Mouse (Mus musculus): ENCODE data around the gene Mmp24.

Gene Mmp24

GRCm38 (mm10) chr2:155819392-155819448, 44.1 kb downstream of the Mmp24 start, which contains the start of gene BC029722:
Gene BC029722, minus strand, starts transcription at chr2:155819426.
- ChIA-PET POLR2A (interaction anchor here in 2 of 4 experiments (0.7 to 4.2 kb wide), 31 partner anchors 8 to 461 kb away, joined by 3 to 16 read pairs (median 4); partner anchors contain the start of genes Acss2 (in 1 of the 2), Cep250 (in 1 of the 2), Cpne1 (in 1 of the 2) and Fam83c (in 1 of the 2)), CTCF (interaction anchor here in 3 of 4 experiments (0.5 to 1.4 kb wide), 10 partner anchors 8 to 1233 kb away, joined by 3 to 6 read pairs (median 3); partner anchors contain the start of genes Acss2 (in 2 of the 3), Ggt7 (in 2 of the 3), 6430550D23Rik (in 1 of the 3) and Ergic3 (in 1 of the 3))

- POLR2A ChIA-PET = interaction anchor here in 2 of 4 experiments (0.6 to 4.2 kb wide), 34 partner anchors 8 to 460 kb away, joined by 3 to 16 read pairs (median 4); partner anchors contain the start of genes Cep250 (in 2 of the 2), Acss2 (in 1 of the 2), Cpne1 (in 1 of the 2) and Fam83c (in 1 of the 2)
- CTCF ChIA-PET = interaction anchor here (0.5 to 1.4 kb wide), 11 partner anchors 8 to 1233 kb away, joined by 3 to 6 read pairs (median 3); partner anchors contain the start of genes Acss2 (in 2 of the 4), Ggt7 (in 2 of the 4), 6430550D23Rik (in 1 of the 4) and Ergic3 (in 1 of the 4)
These were observed 44.5 kb downstream of the Mmp24 start for GRCm38 (mm10) chr2:155819449-155820251.

GRCm38 (mm10) chr2:155820779-155821178, 45.6 kb downstream of the Mmp24 start:
- ChIA-PET POLR2A (interaction anchor here in 2 of 4 experiments (0.5 to 4.2 kb wide), 5 partner anchors 10 to 210 kb away, joined by 3 to 16 read pairs (median 4); no protein-coding TSS in a partner anchor), CTCF (interaction anchor here in 1 of 4 experiments (1.0 kb wide), 1 partner anchor 13 kb away, joined by 3 read pairs; no protein-coding TSS in a partner anchor)

- ChIA-PET CTCF (no interaction called here), POLR2A (interaction anchor here in 1 of 4 experiments (0.7 to 1.3 kb wide), 4 partner anchors 10 to 251 kb away, joined by 3 to 4 read pairs (median 3); no protein-coding TSS in a partner anchor)
These were observed 48.6 kb downstream of the Mmp24 start for GRCm38 (mm10) chr2:155823722-155824121.

- ChIA-PET POLR2A (interaction anchor here (0.6 to 2.9 kb wide), 35 partner anchors 8 to 444 kb away, joined by 3 to 15 read pairs (median 4); partner anchors contain the start of genes Cep250 (in 2 of the 4), Cpne1 (in 1 of the 4), Fam83c (in 1 of the 4) and Gm15557 (in 1 of the 4)), CTCF (interaction anchor here in 3 of 4 experiments (0.5 to 1.9 kb wide), 6 partner anchors 13 to 391 kb away, joined by 3 to 8 read pairs (median 4); no protein-coding TSS in a partner anchor)
These were observed 50.9 kb downstream of the Mmp24 start for GRCm38 (mm10) chr2:155825904-155826629.

GRCm38 (mm10) chr2:155826630-155827424, 51.7 kb downstream of the Mmp24 start, which contains the start of gene Eif6:
Gene Eif6, minus strand, starts transcription at chr2:155826925.
- CTCF ChIA-PET = interaction anchor here in 3 of 4 experiments (0.5 to 1.9 kb wide), 7 partner anchors 8 to 390 kb away, joined by 3 to 8 read pairs (median 4); partner anchors contain the start of gene BC029722 (in 1 of the 3)
- POLR2A ChIA-PET = interaction anchor here (0.6 to 2.9 kb wide), 36 partner anchors 8 to 445 kb away, joined by 3 to 15 read pairs (median 4); partner anchors contain the start of genes Cep250 (in 2 of the 4), BC029722 (in 1 of the 4), Cpne1 (in 1 of the 4) and Fam83c (in 1 of the 4)

GRCm38 (mm10) chr2:155830841-155831240, 55.7 kb downstream of the Mmp24 start:
- ChIA-PET CTCF (interaction anchor here in 3 of 4 experiments (0.6 to 2.1 kb wide), 4 partner anchors 11 to 115 kb away, joined by 3 to 8 read pairs (median 6); no protein-coding TSS in a partner anchor), POLR2A (interaction anchor here in 2 of 4 experiments (1.0 to 1.6 kb wide), 3 partner anchors 10 to 18 kb away, joined by 3 to 5 read pairs (median 4); partner anchors contain the start of gene BC029722 (in 1 of the 2))

GRCm38 (mm10) chr2:155831302-155831701, 56.2 kb downstream of the Mmp24 start:
- ChIA-PET POLR2A (interaction anchor here in 2 of 4 experiments (1.1 to 3.4 kb wide), 5 partner anchors 10 to 99 kb away, joined by 3 to 9 read pairs (median 5); partner anchors contain the start of genes BC029722 (in 1 of the 2) and Uqcc1 (in 1 of the 2)), CTCF (interaction anchor here (0.6 to 3.6 kb wide), 6 partner anchors 10 to 121 kb away, joined by 3 to 18 read pairs (median 6); partner anchors contain the start of gene Gdf5 (in 1 of the 4))

- POLR2A ChIA-PET = interaction anchor here in 2 of 4 experiments (1.0 to 3.4 kb wide), 10 partner anchors 10 to 120 kb away, joined by 3 to 9 read pairs (median 4); partner anchors contain the start of genes BC029722 (in 1 of the 2), Gdf5 (in 1 of the 2), Gm15557 (in 1 of the 2) and Uqcc1 (in 1 of the 2)
- CTCF ChIA-PET = interaction anchor here (0.8 to 3.6 kb wide), 11 partner anchors 9 to 474 kb away, joined by 3 to 18 read pairs (median 4); partner anchors contain the start of gene Gdf5 (in 2 of the 4)
These were observed 56.9 kb downstream of the Mmp24 start for GRCm38 (mm10) chr2:155832087-155832486.

GRCm38 (mm10) chr2:155834732-155835131, 59.6 kb downstream of the Mmp24 start, which contains the start of gene Fam83c:
Gene Fam83c, minus strand, starts transcription at chr2:155834854.
- ChIA-PET POLR2A (interaction anchor here in 1 of 4 experiments (0.5 to 3.4 kb wide), 7 partner anchors 7 to 252 kb away, joined by 3 to 9 read pairs (median 5); partner anchors contain the start of genes BC029722, Cep250 and Eif6), CTCF (interaction anchor here in 3 of 4 experiments (0.5 to 3.6 kb wide), 4 partner anchors 15 to 599 kb away, joined by 3 to 18 read pairs (median 4); partner anchors contain the start of genes BC029722 (in 1 of the 3), Dynlrb1 (in 1 of the 3) and Gdf5 (in 1 of the 3))

GRCm38 (mm10) chr2:155837961-155838360, 62.8 kb downstream of the Mmp24 start:
- CTCF ChIA-PET = interaction anchor here in 1 of 4 experiments (0.6 kb wide), 1 partner anchor 931 kb away, joined by 3 read pairs; no protein-coding TSS in a partner anchor
- POLR2A ChIA-PET = interaction anchor here in 2 of 4 experiments (0.8 to 1.9 kb wide), 5 partner anchors 11 to 91 kb away, joined by 3 to 6 read pairs (median 4); partner anchors contain the start of gene Eif6 (in 2 of the 2)

- ChIA-PET POLR2A (interaction anchor here in 2 of 4 experiments (1.1 to 1.9 kb wide), 3 partner anchors 10 to 90 kb away, joined by 3 to 6 read pairs (median 6); partner anchors contain the start of gene Eif6 (in 1 of the 2)), CTCF (no interaction called here)
These were observed 63.8 kb downstream of the Mmp24 start for GRCm38 (mm10) chr2:155838961-155839360.

GRCm38 (mm10) chr2:155846930-155847329, 71.8 kb downstream of the Mmp24 start:
- POLR2A ChIA-PET = interaction anchor here in 2 of 4 experiments (1.5 kb wide), 2 partner anchors 21 to 37 kb away, joined by 3 to 4 read pairs; partner anchors contain the start of gene Eif6 (in 1 of the 2)
- CTCF ChIA-PET = interaction anchor here in 1 of 4 experiments (5.5 kb wide), 1 partner anchor 99 kb away, joined by 32 read pairs; the partner anchor contains the start of gene Gdf5

- ChIA-PET CTCF (interaction anchor here in 2 of 4 experiments (2.0 to 5.5 kb wide), 2 partner anchors 98 kb away, joined by 5 to 32 read pairs; partner anchors contain the start of gene Gdf5 (in 1 of the 2)), POLR2A (interaction anchor here in 1 of 4 experiments (0.9 to 1.6 kb wide), 5 partner anchors 22 to 55 kb away, joined by 3 to 6 read pairs (median 4); partner anchors contain the start of gene Eif6)
These were observed 73.1 kb downstream of the Mmp24 start for GRCm38 (mm10) chr2:155848291-155848690.

- ChIA-PET CTCF (interaction anchor here in 3 of 4 experiments (0.6 to 5.5 kb wide), 9 partner anchors 9 to 216 kb away, joined by 3 to 32 read pairs (median 4); partner anchors contain the start of genes Gdf5 (in 2 of the 3), Cep250 (in 1 of the 3), Fam83c (in 1 of the 3) and Trpc4ap (in 1 of the 3)), POLR2A (interaction anchor here in 3 of 4 experiments (0.6 to 1.9 kb wide), 30 partner anchors 9 to 264 kb away, joined by 3 to 9 read pairs (median 4); partner anchors contain the start of genes BC029722 (in 2 of the 3), Eif6 (in 2 of the 3), Gm15557 (in 2 of the 3) and Fam83c (in 1 of the 3))
These were observed 74.3 kb downstream of the Mmp24 start for GRCm38 (mm10) chr2:155849464-155849863.

Data from embryonic stem cell, embryonic (primary cell).